Mouse (Mus musculus): Measurements from ENCODE around the gene Tnfrsf25. TPM values are rescaled to one million over a fixed set of nuclear protein-coding genes. Genes with fewer than 3 reads are reported as not detected.

Gene Tnfrsf25
- total RNA-seq, 2 experiments from 2014 or later: 0.82 to 2.9 TPM

- DNase-seq: no peak
Observed at GRCm38 (mm10) chr4:152121183-152121505, 5.4 kb downstream of the Tnfrsf25 start.

GRCm38 (mm10) chr4:152124361-152124961, 8.7 kb downstream of the Tnfrsf25 start:
- DNase-seq: no peak

- peak; percentile 66 for DNase-seq
Observed at GRCm38 (mm10) chr4:152125161-152126025, 9.7 kb downstream of the Tnfrsf25 start.

GRCm38 (mm10) chr4:152126026-152126920, 10.5 kb downstream of the Tnfrsf25 start:
- no peak for DNase-seq

- no peak for DNase-seq
Observed at GRCm38 (mm10) chr4:152127884-152128283, 12.2 kb downstream of the Tnfrsf25 start.

GRCm38 (mm10) chr4:152128784-152129183, 13.1 kb downstream of the Tnfrsf25 start:
- no peak for DNase-seq

- DNase-seq: no peak
Observed at GRCm38 (mm10) chr4:152129395-152129930, 13.7 kb downstream of the Tnfrsf25 start.

GRCm38 (mm10) chr4:152130771-152131653, 15.3 kb downstream of the Tnfrsf25 start:
- DNase-seq: peak; percentile 75

- DNase-seq: no peak
Observed at GRCm38 (mm10) chr4:152131809-152132771, 16.4 kb downstream of the Tnfrsf25 start.

- no peak for DNase-seq
Observed at GRCm38 (mm10) chr4:152132772-152133169, 17.0 kb downstream of the Tnfrsf25 start.

- no peak for DNase-seq
Observed at GRCm38 (mm10) chr4:152133213-152133612, 17.5 kb downstream of the Tnfrsf25 start.

- no peak for DNase-seq
Observed at GRCm38 (mm10) chr4:152134507-152134906, 18.8 kb downstream of the Tnfrsf25 start.

- no peak for DNase-seq
Observed at GRCm38 (mm10) chr4:152135363-152135762, 19.6 kb downstream of the Tnfrsf25 start.

GRCm38 (mm10) chr4:152136112-152136875, 20.6 kb downstream of the Tnfrsf25 start:
- DNase-seq: no peak

GRCm38 (mm10) chr4:152136876-152137250, 21.1 kb downstream of the Tnfrsf25 start:
- DNase-seq: no peak

- peak; percentile 91 for DNase-seq
Observed at GRCm38 (mm10) chr4:152138497-152139260, 22.9 kb downstream of the Tnfrsf25 start.

- DNase-seq: no peak
Observed at GRCm38 (mm10) chr4:152140441-152140840, 24.7 kb downstream of the Tnfrsf25 start.

- DNase-seq: no peak
Observed at GRCm38 (mm10) chr4:152141521-152142135, 25.9 kb downstream of the Tnfrsf25 start.

Data from gastrocnemius, postnatal 10 days (tissue).